Mouse (Mus musculus) lung, postnatal 0 days (tissue): ENCODE measurements around the gene Phlda1. TPM values are rescaled to one million over a fixed set of nuclear protein-coding genes. Genes with fewer than 3 reads are reported as not detected.
"Not testable (repeated sequence)": the region's sequence is repeated elsewhere in the genome, so short reads cannot be mapped to it uniquely, and the experiment has no call there.

Experiments
- ATAC-seq: fragments of 200-750 bp; cut with Nextera tagmentation; 2 replicates; pipeline ENCODE4 v1.8.0; 2017; ENCODE audit warnings: moderate library complexity
- DNase-seq: peaks from one replicate; pipeline ENCODE4 v3.0.0-alpha.2; 2016; ENCODE audit warnings: low spot score
- H3K27ac ChIP-seq: fragments of 300-500 bp; sonication (generic); 2 replicates; pipeline ENCODE4 v1.5.1; 2014; ENCODE audit warnings: antibody characterized with exemption, mild to moderate bottlenecking, low read length, mixed read lengths
- H3K27me3 ChIP-seq: fragments of 300-500 bp; sonication (generic); replicated peaks from 2 replicates; pipeline ENCODE4 v1.6.1; 2014; ENCODE audit warnings: low read length, mixed read lengths; ENCODE audit not compliant: insufficient read depth
- H3K36me3 ChIP-seq: fragments of 300-500 bp; sonication (generic); 2 replicates; pipeline ENCODE4 v1.6.1; 2014; ENCODE audit warnings: low read length, mixed read lengths; ENCODE audit not compliant: insufficient read depth
- H3K4me1 ChIP-seq: fragments of 300-500 bp; sonication (generic); 2 replicates; pipeline ENCODE4 v1.6.1; 2014; ENCODE audit warnings: antibody characterized with exemption, low read depth, low read length, mixed read lengths; ENCODE audit not compliant: insufficient read depth
- H3K4me2 ChIP-seq: fragments of 300-500 bp; sonication (generic); replicated peaks from 2 replicates; pipeline ENCODE4 v1.6.1; 2014; ENCODE audit warnings: low read depth, mild to moderate bottlenecking, low read length, moderate library complexity, mixed read lengths
- H3K4me3 ChIP-seq: fragments of 300-500 bp; sonication (generic); 2 replicates; pipeline ENCODE4 v1.5.1; 2014; ENCODE audit warnings: low read depth, low read length
- H3K9ac ChIP-seq: fragments of 300-500 bp; sonication (generic); replicated peaks from 2 replicates; pipeline ENCODE4 v1.6.1; 2014; ENCODE audit warnings: low read depth, mild to moderate bottlenecking
- H3K9me3 ChIP-seq: fragments of 300-500 bp; sonication (generic); 2 replicates; pipeline ENCODE4 v1.6.1; 2016; ENCODE audit warnings: low read length, mixed read lengths
- CTCF ChIP-seq: IDR thresholded peaks from 2 replicates; pipeline ENCODE4 v1.5.1; 2016; ENCODE audit warnings: antibody characterized with exemption, mild to moderate bottlenecking
- EP300 ChIP-seq: IDR thresholded peaks from 2 replicates; pipeline ENCODE4 v1.6.1; 2016; ENCODE audit warnings: antibody characterized with exemption, mild to moderate bottlenecking, control low read depth
- WGBS: fragments of 180-500 bp; shearing (Covaris S2); extraction: QIAGEN DNeasy Blood & Tissue Kit; methylation state at CpG from one replicate; pipeline ENCODE4 v1.1.7; 2014; 5-methylcytosine and 5-hydroxymethylcytosine counted together
- polyA plus RNA-seq: library from polyadenylated mRNA; unstranded; fragments of >200 nt; fragmentation: Nextera tagmentation; extraction: Ambion mirVana; gene quantifications from 2 replicates; pipeline ENCODE4 v1.2.1, GENCODE M21; 2015

Phlda1 gene
- polyA plus RNA-seq, 1 experiment from 2014 or later: 100.0 TPM

- 79% methylated on average over 5 of the region's 5 CpGs for WGBS
- Histone ChIP-seq H3K27ac (no peak overlapping the region), H3K4me3 (no peak overlapping the region), H3K4me1 (peaks cover 13% of the 10 kb centered on the region; the same call in 1 of the 2 replicates), H3K36me3 (0 out of 2 replicates have a peak, but pooled peaks cover 4% of the 10 kb centered on the region), H3K27me3 (no peaks in the 10 kb centered on the region), H3K9me3 (no peaks in the 10 kb centered on the region), H3K4me2 (no peak overlapping the region), H3K9ac (no peak overlapping the region)
- TF ChIP-seq CTCF (no peak), EP300 (no peak)
- DNase-seq: no peak
- no peak for ATAC-seq
Observed at GRCm38 (mm10) chr10:111479599-111479998, 26.5 kb upstream of the Phlda1 start.

GRCm38 (mm10) chr10:111482654-111483053, 23.4 kb upstream of the Phlda1 start:
- no peak for DNase-seq
- ATAC-seq: no peak
- no peak overlapping the region for H3K4me3 ChIP-seq
- H3K9ac ChIP-seq: no peak overlapping the region
- no peaks in the 10 kb centered on the region for H3K9me3 ChIP-seq
- WGBS: 78% methylated on average over 2 of the region's 2 CpGs
- TF ChIP-seq CTCF: no peak
- no peak for TF ChIP-seq EP300
- no peak overlapping the region for H3K27ac ChIP-seq
- no peak overlapping the region for H3K4me2 ChIP-seq
- peaks cover 9% of the 10 kb centered on the region; the same call in 1 of the 2 replicates for H3K36me3 ChIP-seq
- H3K27me3 ChIP-seq: no peaks in the 10 kb centered on the region
- H3K4me1 ChIP-seq: peaks cover 11% of the 10 kb centered on the region; the same call in 1 of the 2 replicates

DNA sequence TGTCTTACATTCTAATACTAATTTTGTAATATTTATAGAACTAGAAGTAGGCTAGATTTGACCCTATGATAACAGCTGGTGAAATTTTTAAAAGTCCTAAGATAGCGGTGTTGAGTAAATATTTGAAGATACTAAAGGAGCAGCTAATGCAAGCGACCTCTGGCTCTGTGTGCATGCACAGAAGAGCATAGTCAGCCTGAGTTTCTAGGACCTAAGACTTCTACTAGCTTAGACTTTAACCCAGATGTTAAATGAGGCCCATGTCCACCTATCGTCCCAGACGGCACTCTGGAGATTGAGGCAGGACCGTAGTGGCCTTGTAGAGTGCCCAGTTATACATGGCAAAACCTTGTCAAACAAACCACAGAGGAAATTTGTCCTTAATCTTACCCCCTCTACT, 22.0 kb upstream of the Phlda1 start:
- DNase-seq (no peak), ATAC-seq (no peak)
- no peaks in the 10 kb centered on the region for H3K27me3 ChIP-seq
- H3K36me3 ChIP-seq: peaks cover 10% of the 10 kb centered on the region; the same call in 1 of the 2 replicates
- peaks cover 11% of the 10 kb centered on the region; the same call in 1 of the 2 replicates for H3K4me1 ChIP-seq
- H3K9me3 ChIP-seq: no peaks in the 10 kb centered on the region
- WGBS: 44% methylated on average over 5 of the region's 5 CpGs
- no peak overlapping the region for H3K27ac ChIP-seq
- no peak overlapping the region for H3K4me2 ChIP-seq
- no peak overlapping the region for H3K9ac ChIP-seq
- no peak for TF ChIP-seq CTCF
- no peak overlapping the region for H3K4me3 ChIP-seq

- WGBS: 67% methylated on average over 2 of the region's 2 CpGs
- Histone ChIP-seq H3K36me3 (peaks cover 15% of the 10 kb centered on the region; the same call in 1 of the 2 replicates), H3K9ac (no peak overlapping the region), H3K27ac (no peak overlapping the region), H3K27me3 (no peaks in the 10 kb centered on the region), H3K4me1 (0 out of 2 replicates have a peak, but pooled peaks cover 3% of the 10 kb centered on the region), H3K9me3 (no peaks in the 10 kb centered on the region), H3K4me2 (no peak overlapping the region), H3K4me3 (no peak overlapping the region)
- TF ChIP-seq EP300 (no peak), CTCF (peak; percentile 50)
- no peak for DNase-seq
- ATAC-seq: no peak
Observed at GRCm38 (mm10) chr10:111488793-111489192, 17.3 kb upstream of the Phlda1 start.

GRCm38 (mm10) chr10:111490079-111490478, 16.0 kb upstream of the Phlda1 start:
- H3K9ac ChIP-seq, H3K27ac ChIP-seq, ATAC-seq, H3K9me3 ChIP-seq, H3K4me3 ChIP-seq, H3K4me1 ChIP-seq, DNase-seq, H3K27me3 ChIP-seq, H3K4me2 ChIP-seq: not testable (repeated sequence)
- H3K36me3 ChIP-seq: peaks cover 15% of the 10 kb centered on the region; the same call in 1 of the 2 replicates
- WGBS: 78% methylated on average over 4 of the region's 4 CpGs

DNA sequence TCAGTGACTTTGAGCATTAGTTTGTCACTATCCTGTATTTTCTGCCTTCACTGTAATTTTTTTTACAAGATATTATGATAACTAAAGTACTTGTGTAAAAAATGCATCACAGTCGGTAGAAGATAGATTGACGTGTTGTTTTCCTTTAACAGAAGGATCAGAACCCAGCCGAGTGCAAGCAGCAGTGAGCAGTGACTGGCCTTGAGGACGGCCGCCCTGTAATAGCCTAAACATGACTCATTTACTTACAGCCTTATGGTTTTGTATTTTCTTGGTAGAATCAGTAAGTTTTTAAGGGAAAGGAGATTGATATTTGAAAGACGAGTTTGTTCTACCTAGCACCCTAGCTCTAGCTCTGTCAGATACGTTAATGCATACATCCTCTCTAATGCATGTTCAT, 10.2 kb upstream of the Phlda1 start:
- no peak overlapping the region for H3K4me2 ChIP-seq
- no peak overlapping the region for H3K27ac ChIP-seq
- H3K4me1 ChIP-seq: no peaks in the 10 kb centered on the region
- peaks cover 8% of the 10 kb centered on the region; the same call in 1 of the 2 replicates for H3K36me3 ChIP-seq
- DNase-seq (no peak), ATAC-seq (no peak)
- TF ChIP-seq CTCF (no peak), EP300 (no peak)
- no peak overlapping the region for H3K4me3 ChIP-seq
- H3K9ac ChIP-seq: no peak overlapping the region
- WGBS: 83% methylated on average over 7 of the region's 7 CpGs
- no peaks in the 10 kb centered on the region for H3K27me3 ChIP-seq
- no peaks in the 10 kb centered on the region for H3K9me3 ChIP-seq

DNA sequence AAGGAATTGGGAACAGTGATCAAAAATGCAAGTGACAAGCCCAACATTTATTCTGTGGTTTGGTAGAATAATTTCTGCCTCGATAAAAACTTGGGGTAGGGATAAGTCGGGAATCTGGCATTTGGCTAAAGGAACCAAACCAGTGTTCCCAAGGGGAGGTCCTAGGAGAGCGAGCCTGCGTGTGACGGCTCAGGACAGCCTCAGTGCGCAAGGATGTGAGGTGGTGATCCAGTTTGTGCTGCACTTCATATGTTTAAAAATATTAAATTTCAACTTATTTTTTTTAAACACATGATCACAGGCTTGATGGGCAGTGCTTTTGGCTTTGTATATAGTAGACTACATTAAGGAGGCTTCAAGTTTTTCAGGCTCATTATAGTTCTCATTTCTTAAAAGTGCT, 6.2 kb upstream of the Phlda1 start:
- WGBS: 73% methylated on average over 6 of the region's 6 CpGs
- no peaks in the 10 kb centered on the region for H3K27me3 ChIP-seq
- no peaks in the 10 kb centered on the region for H3K4me1 ChIP-seq
- H3K36me3 ChIP-seq: 0 out of 2 replicates have a peak, but pooled peaks cover 5% of the 10 kb centered on the region
- no peak overlapping the region for H3K27ac ChIP-seq
- DNase-seq: no peak
- no peak overlapping the region for H3K4me3 ChIP-seq
- H3K9me3 ChIP-seq: no peaks in the 10 kb centered on the region
- H3K9ac ChIP-seq: no peak overlapping the region
- no peak for ATAC-seq
- no peak overlapping the region for H3K4me2 ChIP-seq
- no peak for TF ChIP-seq CTCF
- TF ChIP-seq EP300: no peak
